Mouse (Mus musculus) forebrain, embryonic 15.5 days (tissue): ENCODE results near the gene Fibp. TPM values are rescaled to one million over a fixed set of nuclear protein-coding genes. Genes with fewer than 3 reads are reported as not detected.

Experiments used
- ATAC-seq: fragments of 200-750 bp; cut with Nextera tagmentation; replicated peaks from 2 replicates; pipeline ENCODE4 v1.8.0; 2017; ENCODE audit warnings: mild to moderate bottlenecking, moderate TSS enrichment, moderate library complexity
- H3K27ac ChIP-seq: fragments of 300-500 bp; sonication (generic); replicated peaks from 2 replicates; pipeline ENCODE4 v1.5.1; 2015; ENCODE audit warnings: mild to moderate bottlenecking, inconsistent platforms
- H3K27me3 ChIP-seq: fragments of 300-500 bp; sonication (generic); 2 replicates; pipeline ENCODE4 v1.6.1; 2015; ENCODE audit warnings: inconsistent platforms
- H3K36me3 ChIP-seq: fragments of 300-500 bp; sonication (generic); 2 replicates; pipeline ENCODE4 v1.6.1; 2015; ENCODE audit warnings: mild to moderate bottlenecking, inconsistent platforms
- H3K4me1 ChIP-seq: fragments of 300-500 bp; sonication (generic); 2 replicates; pipeline ENCODE4 v1.6.1; 2015; ENCODE audit warnings: inconsistent platforms
- H3K4me2 ChIP-seq: fragments of 300-500 bp; sonication (generic); replicated peaks from 2 replicates; pipeline ENCODE4 v1.6.1; 2015; ENCODE audit warnings: mild to moderate bottlenecking, inconsistent platforms
- H3K4me3 ChIP-seq: fragments of 300-500 bp; sonication (generic); 2 replicates; pipeline ENCODE4 v1.5.1; 2015; ENCODE audit warnings: mild to moderate bottlenecking, inconsistent platforms
- H3K9ac ChIP-seq: fragments of 300-500 bp; sonication (generic); replicated peaks from 2 replicates; pipeline ENCODE4 v1.6.1; 2015; ENCODE audit warnings: mild to moderate bottlenecking, inconsistent platforms
- H3K9me3 ChIP-seq: fragments of 300-500 bp; sonication (generic); 2 replicates; pipeline ENCODE4 v1.6.1; 2016; ENCODE audit warnings: inconsistent platforms
- WGBS: fragments of 180-500 bp; shearing (Covaris S2); methylation state at CpG from one replicate; pipeline ENCODE4 v1.1.7; 2015; ENCODE audit warnings: mixed read lengths; 5-methylcytosine and 5-hydroxymethylcytosine counted together
- polyA plus RNA-seq: library from polyadenylated mRNA; unstranded; fragments of >200 nt; fragmentation: Nextera tagmentation; extraction: Ambion mirVana; gene quantifications from 2 replicates; pipeline ENCODE4 v1.2.1, GENCODE M21; 2015

Gene Fibp
- polyA plus RNA-seq, 1 experiment from 2014 or later: 184 TPM

GRCm38 (mm10) chr19:5424092-5424781, 36.2 kb upstream of the Fibp start:
- Histone ChIP-seq H3K4me1 (peaks cover 43% of the 10 kb centered on the region), H3K27me3 (no peaks in the 10 kb centered on the region), H3K4me3 (peak overlapping the region; percentile 81), H3K4me2 (peak overlapping the region; percentile 80), H3K36me3 (peaks cover 22% of the 10 kb centered on the region), H3K27ac (peak overlapping the region; percentile 85), H3K9me3 (no peaks in the 10 kb centered on the region), H3K9ac (peak overlapping the region; percentile 66)
- WGBS: 3% methylated on average over 34 of the region's 48 CpGs
- peak; percentile 17 for ATAC-seq

GRCm38 (mm10) chr19:5424782-5425741, 35.4 kb upstream of the Fibp start, which contains the start of the genes Drap1 and AI837181:
Drap1 (minus strand) TSS chr19:5424979.
AI837181 (plus strand) TSS chr19:5425144.
- peak within 1 kb of the TSS; percentile 80 for H3K4me2 ChIP-seq
- H3K9me3 ChIP-seq: no peaks in the 10 kb centered on the region
- peak within 1 kb of the TSS; percentile 81 for H3K4me3 ChIP-seq
- H3K9ac ChIP-seq: peak within 1 kb of the TSS; percentile 89
- peaks cover 19% of the 10 kb centered on the region for H3K36me3 ChIP-seq
- H3K4me1 ChIP-seq: peaks cover 43% of the 10 kb centered on the region
- WGBS: under 1% methylated on average over 75 of the region's 87 CpGs
- peak; percentile 93 for ATAC-seq
- H3K27me3 ChIP-seq: no peaks in the 10 kb centered on the region
- peak within 1 kb of the TSS; percentile 87 for H3K27ac ChIP-seq

GRCm38 (mm10) chr19:5425906-5426565, 34.4 kb upstream of the Fibp start:
- H3K9ac ChIP-seq: peak overlapping the region; percentile 89

GRCm38 (mm10) chr19:5426640-5427290, 33.6 kb upstream of the Fibp start:
- no peak overlapping the region for H3K9ac ChIP-seq
- no peaks in the 10 kb centered on the region for H3K9me3 ChIP-seq
- H3K27me3 ChIP-seq: no peaks in the 10 kb centered on the region
- WGBS: 93% methylated on average over 13 of the region's 13 CpGs
- H3K36me3 ChIP-seq: peaks cover 12% of the 10 kb centered on the region
- H3K4me2 ChIP-seq: no peak overlapping the region
- H3K4me1 ChIP-seq: peaks cover 42% of the 10 kb centered on the region
- no peak overlapping the region for H3K27ac ChIP-seq
- no peak overlapping the region for H3K4me3 ChIP-seq
- no peak for ATAC-seq

More at GRCm38 (mm10) chr19:5425906-5426565, 34.4 kb upstream of the Fibp start:
- Histone ChIP-seq H3K4me2 (peak overlapping the region; percentile 67), H3K9me3 (no peaks in the 10 kb centered on the region), H3K36me3 (peaks cover 13% of the 10 kb centered on the region), H3K4me3 (peak overlapping the region; percentile 81), H3K27ac (peak overlapping the region; percentile 87; the same call in 1 of the 2 replicates), H3K4me1 (peaks cover 43% of the 10 kb centered on the region), H3K27me3 (no peaks in the 10 kb centered on the region)
- 91% methylated on average over 18 of the region's 18 CpGs for WGBS
- ATAC-seq: no peak

GRCm38 (mm10) chr19:5428083-5428482, 32.3 kb upstream of the Fibp start:
- H3K9me3 ChIP-seq: no peaks in the 10 kb centered on the region
- no peak overlapping the region for H3K9ac ChIP-seq
- H3K27ac ChIP-seq: no peak overlapping the region
- peaks cover 6% of the 10 kb centered on the region for H3K36me3 ChIP-seq
- H3K4me2 ChIP-seq: no peak overlapping the region
- peaks cover 28% of the 10 kb centered on the region for H3K4me1 ChIP-seq
- ATAC-seq: no peak
- no peak overlapping the region for H3K4me3 ChIP-seq
- no peaks in the 10 kb centered on the region for H3K27me3 ChIP-seq
- 92% methylated on average over 2 of the region's 2 CpGs for WGBS

GRCm38 (mm10) chr19:5429219-5429618, 31.2 kb upstream of the Fibp start:
- H3K9ac ChIP-seq: no peak overlapping the region

GRCm38 (mm10) chr19:5429806-5430205, 30.6 kb upstream of the Fibp start:
- H3K27ac ChIP-seq: no peak overlapping the region; the same call in 1 of the 2 replicates
- 0 out of 2 replicates have a peak, but pooled peaks cover under 1% of the 10 kb centered on the region for H3K27me3 ChIP-seq
- H3K9me3 ChIP-seq: no peaks in the 10 kb centered on the region
- H3K9ac ChIP-seq: no peak overlapping the region
- 64% methylated on average over 8 of the region's 8 CpGs for WGBS
- H3K4me3 ChIP-seq: no peak overlapping the region
- peaks cover 24% of the 10 kb centered on the region for H3K4me1 ChIP-seq
- peaks cover 6% of the 10 kb centered on the region for H3K36me3 ChIP-seq
- ATAC-seq: no peak
- no peak overlapping the region for H3K4me2 ChIP-seq

More at GRCm38 (mm10) chr19:5429219-5429618, 31.2 kb upstream of the Fibp start:
- Histone ChIP-seq H3K36me3 (peaks cover 6% of the 10 kb centered on the region), H3K4me3 (no peak overlapping the region), H3K4me2 (no peak overlapping the region), H3K4me1 (peaks cover 24% of the 10 kb centered on the region), H3K9me3 (no peaks in the 10 kb centered on the region), H3K27me3 (no peaks in the 10 kb centered on the region), H3K27ac (no peak overlapping the region)
- 84% methylated on average over 4 of the region's 4 CpGs for WGBS
- no peak for ATAC-seq

GRCm38 (mm10) chr19:5430408-5430807, 30.0 kb upstream of the Fibp start:
- no peak overlapping the region for H3K4me2 ChIP-seq
- no peak overlapping the region for H3K27ac ChIP-seq
- H3K4me1 ChIP-seq: peaks cover 24% of the 10 kb centered on the region
- no peak overlapping the region for H3K9ac ChIP-seq
- WGBS: 56% methylated on average over 1 of the region's 1 CpGs
- no peak overlapping the region for H3K4me3 ChIP-seq
- no peaks in the 10 kb centered on the region for H3K9me3 ChIP-seq
- H3K27me3 ChIP-seq: 0 out of 2 replicates have a peak, but pooled peaks cover 3% of the 10 kb centered on the region
- H3K36me3 ChIP-seq: peaks cover 6% of the 10 kb centered on the region
- no peak for ATAC-seq

GRCm38 (mm10) chr19:5431911-5432464, 28.4 kb upstream of the Fibp start:
- Histone ChIP-seq H3K9ac (no peak overlapping the region), H3K4me2 (no peak overlapping the region), H3K9me3 (no peaks in the 10 kb centered on the region), H3K4me1 (peaks cover 9% of the 10 kb centered on the region), H3K27me3 (0 out of 2 replicates have a peak, but pooled peaks cover 3% of the 10 kb centered on the region), H3K27ac (no peak overlapping the region), H3K36me3 (peaks cover 5% of the 10 kb centered on the region; the same call in 1 of the 2 replicates), H3K4me3 (no peak overlapping the region)
- ATAC-seq: no peak
- WGBS: 74% methylated on average over 4 of the region's 4 CpGs

- Histone ChIP-seq H3K4me3 (peak overlapping the region; percentile 9; the same call in 1 of the 2 replicates), H3K27ac (peak overlapping the region; percentile 6; the same call in 1 of the 2 replicates), H3K4me1 (peaks cover 5% of the 10 kb centered on the region), H3K9ac (no peak overlapping the region), H3K4me2 (peak overlapping the region; percentile 40), H3K9me3 (no peaks in the 10 kb centered on the region), H3K36me3 (no peaks in the 10 kb centered on the region), H3K27me3 (0 out of 2 replicates have a peak, but pooled peaks cover 3% of the 10 kb centered on the region)
- no peak for ATAC-seq
- 14% methylated on average over 16 of the region's 16 CpGs for WGBS
Measured at GRCm38 (mm10) chr19:5432992-5433852, 27.2 kb upstream of the Fibp start.
